Mouse (Mus musculus) heart, embryonic 13.5 days (tissue): Measurements from ENCODE around the gene St3gal2. TPM values are rescaled to one million over a fixed set of nuclear protein-coding genes. Genes with fewer than 3 reads are reported as not detected.
A peak's percentile ranks its signal among the peaks of the same experiment; 100 is the strongest.
"Not testable (repeated sequence)": the region's sequence is repeated elsewhere in the genome, so short reads cannot be mapped to it uniquely, and the experiment has no call there.

Source experiments
- ATAC-seq: fragments of 200-750 bp; cut with Nextera tagmentation; 2 replicates; pipeline ENCODE4 v1.8.0; 2017; ENCODE audit warnings: moderate TSS enrichment; ENCODE audit not compliant: insufficient number of reproducible peaks, low FRiP score, low TSS enrichment; ENCODE audit errors: extremely low read depth
- H3K27ac ChIP-seq: fragments of 300-500 bp; sonication (generic); replicated peaks from 2 replicates; pipeline ENCODE4 v1.5.1; 2015; ENCODE audit warnings: moderate library complexity, mild to moderate bottlenecking, inconsistent platforms
- H3K27me3 ChIP-seq: fragments of 300-500 bp; sonication (generic); replicated peaks from 2 replicates; pipeline ENCODE4 v1.6.1; 2015; ENCODE audit warnings: mild to moderate bottlenecking, inconsistent platforms
- H3K36me3 ChIP-seq: fragments of 300-500 bp; sonication (generic); 2 replicates; pipeline ENCODE4 v1.6.1; 2015; ENCODE audit warnings: mild to moderate bottlenecking, inconsistent platforms
- H3K4me1 ChIP-seq: fragments of 300-500 bp; sonication (generic); 2 replicates; pipeline ENCODE4 v1.6.1; 2015; ENCODE audit warnings: inconsistent platforms
- H3K4me2 ChIP-seq: fragments of 300-500 bp; sonication (generic); 2 replicates; pipeline ENCODE4 v1.6.1; 2015; ENCODE audit warnings: inconsistent platforms, mild to moderate bottlenecking, moderate library complexity
- H3K4me3 ChIP-seq: fragments of 300-500 bp; sonication (generic); 2 replicates; pipeline ENCODE4 v1.5.1; 2015; ENCODE audit warnings: moderate library complexity, mild to moderate bottlenecking, inconsistent platforms
- H3K9ac ChIP-seq: fragments of 300-500 bp; sonication (generic); 2 replicates; pipeline ENCODE4 v1.6.1; 2015; ENCODE audit warnings: inconsistent platforms, mild to moderate bottlenecking, moderate library complexity
- H3K9me3 ChIP-seq: fragments of 300-500 bp; sonication (generic); 2 replicates; pipeline ENCODE4 v1.6.1; 2016; ENCODE audit warnings: inconsistent platforms
- WGBS: fragments of 180-500 bp; shearing (Covaris S2); methylation state at CpG from one replicate; pipeline ENCODE4 v1.1.7; 2015; ENCODE audit warnings: mixed read lengths; 5-methylcytosine and 5-hydroxymethylcytosine counted together
- polyA plus RNA-seq: library from polyadenylated mRNA; unstranded; fragments of >200 nt; fragmentation: Nextera tagmentation; extraction: Ambion mirVana; gene quantifications from 2 replicates; pipeline ENCODE4 v1.2.1, GENCODE M21; 2015

Gene St3gal2
- polyA plus RNA-seq, 1 experiment from 2014 or later: 16.2 TPM

DNA sequence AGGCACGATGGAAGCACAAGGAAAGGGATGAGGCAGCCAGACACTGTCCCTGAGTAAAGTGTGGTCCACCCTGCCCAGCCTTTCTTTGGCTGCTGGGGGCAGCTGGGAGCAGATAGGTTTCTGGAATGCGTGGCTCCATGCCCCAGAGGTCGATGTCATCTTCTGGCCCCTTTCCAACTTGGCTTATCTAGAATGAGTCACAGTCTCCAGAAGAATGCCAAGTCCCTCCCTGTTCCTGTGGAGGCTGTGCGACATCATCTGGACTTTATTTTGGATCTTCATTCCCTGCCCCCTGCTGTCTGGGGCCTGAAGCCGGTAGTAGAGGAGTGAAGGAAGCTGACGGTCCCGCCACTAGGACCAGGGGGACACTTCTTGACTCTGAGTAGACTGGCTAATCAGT lies 45.9 kb downstream of the St3gal2 start:
- Histone ChIP-seq H3K27me3 (no peaks in the 10 kb centered on the region), H3K4me3 (no peak overlapping the region), H3K9me3 (no peaks in the 10 kb centered on the region), H3K9ac (peak overlapping the region; percentile 47), H3K36me3 (peaks cover 51% of the 10 kb centered on the region), H3K27ac (peak overlapping the region; percentile 76), H3K4me1 (peaks cover 30% of the 10 kb centered on the region), H3K4me2 (peak overlapping the region; percentile 36)
- peak; percentile 39; the same call in 1 of the 2 replicates for ATAC-seq
- WGBS: 6% methylated on average over 7 of the region's 7 CpGs

DNA sequence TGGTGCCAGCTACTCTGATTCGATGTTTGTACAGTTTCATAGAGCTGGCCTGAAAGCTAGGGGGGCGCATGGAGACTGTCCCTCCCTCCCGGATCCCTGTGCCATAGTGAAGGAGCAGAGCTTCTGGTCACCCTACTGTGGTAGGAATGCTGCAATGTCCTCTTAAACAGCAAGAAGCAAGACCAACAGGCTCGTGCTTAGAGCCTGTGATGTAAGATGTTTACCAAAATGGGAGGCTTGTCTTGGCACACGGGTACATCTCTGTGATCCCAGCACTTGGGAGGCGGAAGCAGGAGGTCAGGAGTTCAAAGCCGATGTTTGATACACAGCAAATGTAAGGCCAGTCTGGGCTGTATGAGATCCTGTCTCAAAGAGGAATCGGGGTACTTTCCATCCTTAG lies 46.9 kb downstream of the St3gal2 start:
- Histone ChIP-seq H3K9me3 (no peaks in the 10 kb centered on the region), H3K4me1 (peaks cover 36% of the 10 kb centered on the region), H3K27ac (peak overlapping the region; percentile 65), H3K4me3 (no peak overlapping the region), H3K27me3 (no peaks in the 10 kb centered on the region), H3K9ac (no peak overlapping the region), H3K4me2 (no peak overlapping the region), H3K36me3 (peaks cover 52% of the 10 kb centered on the region)
- 73% methylated on average over 8 of the region's 8 CpGs for WGBS
- no peak for ATAC-seq

DNA sequence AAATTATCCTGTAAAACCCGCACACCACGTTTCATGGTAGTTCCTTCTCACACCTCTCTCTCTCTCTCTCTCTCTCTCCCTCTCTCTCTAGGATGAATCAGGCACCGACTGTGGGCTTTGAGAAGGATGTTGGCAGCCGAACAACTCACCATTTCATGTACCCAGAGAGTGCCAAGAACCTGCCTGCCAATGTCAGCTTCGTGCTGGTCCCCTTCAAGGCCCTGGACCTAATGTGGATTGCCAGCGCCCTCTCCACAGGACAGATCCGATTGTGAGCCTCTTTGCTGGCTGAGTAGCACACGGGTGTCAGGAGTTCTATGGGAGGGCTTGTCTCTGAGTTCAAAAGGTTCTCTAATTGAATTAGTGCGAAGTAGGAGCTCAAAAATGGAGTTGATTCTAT lies 47.6 kb downstream of the St3gal2 start:
- Histone ChIP-seq H3K27me3 (no peaks in the 10 kb centered on the region), H3K36me3 (peaks cover 52% of the 10 kb centered on the region), H3K9me3 (no peaks in the 10 kb centered on the region), H3K4me3 (no peak overlapping the region), H3K9ac (no peak overlapping the region), H3K4me1 (peaks cover 36% of the 10 kb centered on the region), H3K27ac (no peak overlapping the region), H3K4me2 (no peak overlapping the region)
- ATAC-seq: no peak
- 83% methylated on average over 9 of the region's 9 CpGs for WGBS

DNA sequence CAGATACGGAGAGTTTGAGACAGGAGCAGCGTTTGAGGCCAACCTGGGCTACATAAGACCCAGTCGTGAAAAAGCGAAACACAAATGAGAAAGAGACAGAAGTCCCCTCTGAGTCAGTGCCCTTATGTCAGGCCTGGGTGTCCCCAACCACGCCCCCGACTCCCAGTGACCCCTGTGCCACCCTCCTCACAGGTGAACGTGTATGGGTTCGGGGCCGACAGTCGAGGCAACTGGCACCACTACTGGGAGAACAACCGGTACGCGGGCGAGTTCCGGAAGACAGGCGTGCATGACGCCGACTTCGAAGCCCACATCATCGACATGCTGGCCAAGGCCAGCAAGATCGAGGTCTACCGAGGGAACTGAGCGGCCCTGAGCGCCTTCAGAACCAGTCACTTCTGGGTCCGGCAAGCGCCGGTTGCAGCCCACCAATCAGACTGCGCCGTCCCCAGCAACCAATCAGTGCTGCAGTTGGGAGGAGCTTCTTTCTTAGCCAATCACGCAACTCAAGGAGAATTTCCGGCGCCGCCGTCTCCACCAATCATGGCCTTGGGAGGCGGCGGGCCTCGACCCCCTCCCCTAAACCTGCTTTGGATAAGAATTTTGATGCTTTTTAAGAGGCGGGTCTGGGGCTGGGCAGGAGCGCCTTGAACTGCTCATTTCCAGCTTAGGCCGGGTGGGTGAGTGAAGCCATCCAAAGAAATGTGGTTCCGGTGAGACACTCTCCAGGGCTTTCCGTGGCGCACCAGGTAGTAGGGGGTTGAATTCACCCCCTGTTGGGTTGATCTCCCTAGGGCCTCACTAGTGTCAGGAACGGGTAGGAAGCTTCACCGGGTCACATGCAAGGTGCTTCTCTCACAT lies 50.4 kb downstream of the St3gal2 start:
- Histone ChIP-seq H3K4me2 (peak overlapping the region; percentile 85), H3K4me1 (peaks cover 31% of the 10 kb centered on the region), H3K4me3 (peak overlapping the region; percentile 65), H3K9ac (peak overlapping the region; percentile 84), H3K27me3 (no peaks in the 10 kb centered on the region), H3K9me3 (no peaks in the 10 kb centered on the region), H3K27ac (peak overlapping the region; percentile 42; the same call in 1 of the 2 replicates), H3K36me3 (peaks cover 64% of the 10 kb centered on the region)
- peak; percentile 83; the same call in 1 of the 2 replicates for ATAC-seq
- 7% methylated on average over 45 of the region's 45 CpGs for WGBS

DNA sequence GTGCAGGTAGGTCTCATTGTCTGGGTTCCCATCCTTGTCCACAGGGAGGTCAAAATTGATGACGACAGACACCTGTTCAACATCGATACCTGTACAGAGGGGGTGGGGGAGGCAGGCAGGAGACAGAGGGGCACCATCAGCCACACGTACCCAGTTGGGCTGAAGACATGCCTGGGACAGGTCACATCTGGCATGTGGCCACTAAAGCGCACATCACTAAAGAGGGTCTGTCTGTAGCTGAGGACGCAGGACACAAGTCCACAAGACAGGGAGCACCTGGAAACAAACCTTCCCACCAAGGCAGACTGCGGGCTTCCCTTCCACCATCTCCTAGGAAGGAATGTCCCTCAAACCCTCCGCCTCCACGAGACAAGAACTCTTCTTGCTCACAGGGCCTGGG lies 56.8 kb downstream of the St3gal2 start:
- H3K36me3 ChIP-seq: peaks cover 78% of the 10 kb centered on the region
- H3K4me3 ChIP-seq, H3K4me1 ChIP-seq, H3K4me2 ChIP-seq, H3K27ac ChIP-seq, ATAC-seq, H3K9me3 ChIP-seq, H3K9ac ChIP-seq, H3K27me3 ChIP-seq: not testable (repeated sequence)
- WGBS: 92% methylated on average over 8 of the region's 8 CpGs

DNA sequence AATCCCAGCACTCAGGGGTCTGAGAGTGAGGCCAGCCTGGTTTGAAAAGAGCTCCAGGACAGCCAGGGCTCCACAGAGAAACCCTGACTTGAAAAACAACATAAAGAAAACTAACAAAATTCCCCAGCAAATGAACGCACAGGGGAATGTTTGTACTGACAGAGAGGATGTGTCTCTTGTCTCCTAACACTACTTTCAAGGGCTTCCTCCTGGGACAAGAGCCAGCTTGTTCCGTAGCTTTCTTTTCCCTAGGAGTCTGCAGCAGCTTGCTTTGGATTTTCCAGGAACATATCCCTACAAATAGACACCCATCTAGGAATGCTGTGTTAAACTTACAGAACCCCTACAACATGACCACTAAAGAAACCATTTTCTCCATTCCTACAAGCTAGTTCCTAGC lies 58.3 kb downstream of the St3gal2 start:
- not testable (repeated sequence) for ATAC-seq, H3K9me3 ChIP-seq, H3K27ac ChIP-seq, H3K4me2 ChIP-seq, H3K9ac ChIP-seq, H3K4me3 ChIP-seq, H3K4me1 ChIP-seq, H3K27me3 ChIP-seq
- H3K36me3 ChIP-seq: peaks cover 79% of the 10 kb centered on the region
- WGBS: 73% methylated on average over 2 of the region's 2 CpGs

DNA sequence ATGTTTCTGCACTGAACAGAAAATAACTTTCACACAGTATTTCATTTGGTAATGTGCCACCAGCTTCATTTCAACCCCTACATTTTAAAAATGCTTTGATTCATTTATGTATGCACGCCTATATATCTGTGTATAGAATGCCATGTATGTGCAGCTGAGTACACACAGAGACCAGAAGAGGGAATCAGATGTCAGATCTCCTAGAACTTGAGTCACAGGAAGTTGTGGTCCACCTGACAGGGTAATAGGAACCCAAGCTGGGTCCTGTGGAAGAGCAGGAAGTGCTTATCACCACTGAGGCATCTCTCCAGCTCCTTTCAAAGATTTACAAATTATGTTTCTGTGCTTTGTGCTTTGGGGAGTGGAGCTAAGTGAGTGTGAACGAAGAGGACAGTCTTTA lies 61.6 kb downstream of the St3gal2 start:
- no peak for ATAC-seq
- Histone ChIP-seq H3K9ac (no peak overlapping the region), H3K27ac (no peak overlapping the region), H3K4me3 (no peak overlapping the region), H3K4me1 (no peaks in the 10 kb centered on the region), H3K9me3 (no peaks in the 10 kb centered on the region), H3K4me2 (no peak overlapping the region), H3K36me3 (peaks cover 85% of the 10 kb centered on the region), H3K27me3 (no peaks in the 10 kb centered on the region)
- WGBS: 87% methylated on average over 2 of the region's 2 CpGs

DNA sequence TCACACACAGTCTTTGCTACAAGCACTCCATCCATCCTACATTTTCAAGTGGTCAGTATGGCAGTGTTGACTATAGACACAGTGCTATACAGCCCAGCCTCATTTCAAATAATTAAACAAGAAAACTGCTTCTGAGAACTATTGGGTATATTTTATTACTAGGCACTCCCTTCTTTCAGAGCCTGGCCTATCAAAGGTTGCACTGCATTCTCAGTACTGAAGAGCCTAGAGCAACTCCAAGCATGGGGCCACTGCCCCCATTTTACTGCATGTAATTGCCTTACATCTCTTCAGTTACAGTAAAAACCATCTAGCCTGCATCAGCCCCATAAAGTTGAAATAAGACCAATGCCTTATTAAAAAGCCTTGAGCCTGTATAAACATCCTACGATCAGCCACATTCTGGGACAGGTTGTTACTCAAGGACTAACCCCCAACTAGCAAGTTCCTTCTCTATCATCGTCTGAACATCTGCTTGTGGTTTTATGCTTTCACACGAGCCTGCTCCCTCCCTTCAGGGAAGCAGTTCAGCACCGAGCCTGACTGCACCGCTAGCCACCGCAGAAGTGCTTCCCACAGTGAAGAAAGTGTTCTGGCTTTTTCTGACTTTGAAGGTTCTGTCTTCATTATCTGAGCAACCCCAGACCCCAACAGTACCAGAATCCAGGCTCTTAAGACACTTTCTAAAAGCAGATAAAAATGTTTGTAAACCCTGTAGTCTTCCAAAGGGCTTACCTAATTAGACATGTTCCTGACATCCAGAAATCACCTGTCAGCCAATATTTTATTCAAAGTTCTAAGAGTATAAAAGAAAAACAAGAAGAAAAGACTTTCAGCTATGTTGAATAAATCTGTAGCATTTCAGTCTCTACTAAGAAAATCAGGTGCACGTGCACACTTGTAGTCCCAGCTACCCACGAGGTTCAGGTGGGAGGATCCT lies 68.4 kb downstream of the St3gal2 start:
- Histone ChIP-seq H3K27me3 (no peaks in the 10 kb centered on the region), H3K27ac (no peak overlapping the region)
- WGBS: 74% methylated on average over 8 of the region's 8 CpGs

DNA sequence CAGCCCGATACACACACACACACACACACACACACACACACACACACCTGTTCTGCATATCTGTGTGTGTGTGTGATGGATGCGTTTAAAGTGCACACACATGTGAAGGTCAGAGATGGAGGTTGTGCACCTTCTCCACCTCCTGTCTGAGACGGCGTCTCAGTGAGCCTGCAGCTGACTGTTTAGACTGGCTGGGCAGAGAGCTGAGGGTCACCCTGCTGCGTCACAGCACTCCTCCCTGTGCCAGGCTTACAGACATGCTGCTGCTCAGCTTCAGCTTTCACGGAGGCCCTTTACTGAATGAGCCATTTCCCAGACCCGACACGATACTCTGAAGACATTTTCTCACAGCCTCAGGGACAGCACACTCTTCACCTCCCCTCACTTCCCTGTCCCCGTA lies 70.3 kb downstream of the St3gal2 start:
- no peaks in the 10 kb centered on the region for H3K4me1 ChIP-seq
- H3K27me3 ChIP-seq: no peaks in the 10 kb centered on the region
- H3K36me3 ChIP-seq: peaks cover 85% of the 10 kb centered on the region
- no peaks in the 10 kb centered on the region for H3K9me3 ChIP-seq
- ATAC-seq: no peak
- no peak overlapping the region for H3K27ac ChIP-seq
- H3K9ac ChIP-seq: no peak overlapping the region
- no peak overlapping the region for H3K4me2 ChIP-seq
- WGBS: 91% methylated on average over 9 of the region's 9 CpGs
- no peak overlapping the region for H3K4me3 ChIP-seq

More for the DNA sequence above, 68.4 kb downstream of the St3gal2 start:
- Histone ChIP-seq H3K4me2 (no peak overlapping the region), H3K9me3 (no peaks in the 10 kb centered on the region), H3K9ac (no peak overlapping the region), H3K4me1 (no peaks in the 10 kb centered on the region), H3K4me3 (no peak overlapping the region), H3K36me3 (peaks cover 95% of the 10 kb centered on the region)
- no peak for ATAC-seq

DNA sequence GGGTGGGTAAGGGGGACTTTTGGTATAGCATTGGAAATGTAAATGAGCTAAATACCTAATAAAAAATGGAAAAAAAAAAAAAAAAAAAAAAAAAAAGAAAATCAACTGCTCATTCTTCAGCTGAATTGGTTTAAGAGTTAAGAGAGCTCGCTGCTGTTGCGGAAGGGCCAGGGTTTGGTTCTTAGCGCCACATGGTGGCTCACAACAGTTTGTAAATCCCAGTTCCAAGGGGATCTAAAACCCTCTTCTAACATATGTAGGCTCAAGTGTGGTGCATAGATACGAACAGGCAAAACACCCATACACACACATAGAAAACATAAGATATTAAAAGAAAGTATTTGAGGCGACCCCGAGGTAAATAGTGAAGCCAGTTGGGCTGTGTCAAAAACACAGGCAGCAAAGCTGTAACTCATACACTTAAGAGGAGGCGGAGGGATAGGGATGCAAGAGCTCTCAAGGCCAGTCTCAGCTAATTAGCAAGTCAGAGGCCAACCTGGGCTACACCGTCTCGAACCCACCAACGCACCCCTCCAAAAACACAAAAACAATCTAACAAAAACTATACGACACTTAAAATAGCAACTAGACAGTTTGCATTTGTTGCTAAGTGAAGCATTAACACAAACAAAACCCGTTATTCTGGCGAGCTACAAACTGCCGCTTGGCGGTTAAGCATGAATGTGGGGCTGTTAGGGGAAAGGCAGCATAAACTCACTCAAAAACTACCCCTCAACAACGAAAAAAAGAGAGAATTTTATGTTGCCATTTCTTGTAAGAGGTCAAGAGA lies 77.1 kb downstream of the St3gal2 start:
- 35% methylated on average over 16 of the region's 16 CpGs for WGBS
- no peak for ATAC-seq
- H3K9me3 ChIP-seq: no peaks in the 10 kb centered on the region
- no peaks in the 10 kb centered on the region for H3K27me3 ChIP-seq
- peak overlapping the region; percentile 78 for H3K27ac ChIP-seq
- H3K9ac ChIP-seq: peak overlapping the region; percentile 88
- H3K4me2 ChIP-seq: peak overlapping the region; percentile 90
- H3K4me1 ChIP-seq: peaks cover 12% of the 10 kb centered on the region
- peak overlapping the region; percentile 76 for H3K4me3 ChIP-seq
- peaks cover 21% of the 10 kb centered on the region for H3K36me3 ChIP-seq
